Mouse (Mus musculus) induced T-regulatory cell, adult 2 months (primary cell): ENCODE results near the gene Slc25a12.

Experiments
- DNase-seq: peaks from one replicate; pipeline ENCODE4 v3.0.0-alpha.2; 2012; ENCODE audit warnings: low read depth

The Slc25a12 gene

GRCm38 (mm10) chr2:71349511-71349910 is 18.0 kb downstream of the Slc25a12 start:
- no peak for DNase-seq

- no peak for DNase-seq
Measured at GRCm38 (mm10) chr2:71347732-71348490, 19.6 kb downstream of the Slc25a12 start.

- no peak for DNase-seq
Measured at GRCm38 (mm10) chr2:71347160-71347559, 20.4 kb downstream of the Slc25a12 start.

- no peak for DNase-seq
Measured at GRCm38 (mm10) chr2:71343884-71344640, 23.5 kb downstream of the Slc25a12 start.

- DNase-seq: peak; percentile 24
Measured at GRCm38 (mm10) chr2:71340126-71340525, 27.4 kb downstream of the Slc25a12 start.

GRCm38 (mm10) chr2:71338145-71338796 is 29.3 kb downstream of the Slc25a12 start:
- DNase-seq: no peak

GRCm38 (mm10) chr2:71336631-71337030 is 30.9 kb downstream of the Slc25a12 start:
- no peak for DNase-seq

- DNase-seq: no peak
Measured at GRCm38 (mm10) chr2:71336209-71336608, 31.3 kb downstream of the Slc25a12 start.

- no peak for DNase-seq
Measured at GRCm38 (mm10) chr2:71333986-71334822, 33.3 kb downstream of the Slc25a12 start.

- no peak for DNase-seq
Measured at GRCm38 (mm10) chr2:71329761-71330160, 37.8 kb downstream of the Slc25a12 start.

GRCm38 (mm10) chr2:71328391-71329160 is 39.0 kb downstream of the Slc25a12 start:
- DNase-seq: no peak

- DNase-seq: no peak
Measured at GRCm38 (mm10) chr2:71327715-71328114, 39.8 kb downstream of the Slc25a12 start.

GRCm38 (mm10) chr2:71326766-71327464 is 40.6 kb downstream of the Slc25a12 start:
- DNase-seq: peak; percentile 14

- DNase-seq: no peak
Measured at GRCm38 (mm10) chr2:71323886-71324285, 43.7 kb downstream of the Slc25a12 start.

- DNase-seq: no peak
Measured at GRCm38 (mm10) chr2:71321486-71321885, 46.1 kb downstream of the Slc25a12 start.

- DNase-seq: no peak
Measured at GRCm38 (mm10) chr2:71316116-71316789, 51.3 kb downstream of the Slc25a12 start.

GRCm38 (mm10) chr2:71315022-71315421 is 52.5 kb downstream of the Slc25a12 start:
- DNase-seq: no peak

- DNase-seq: no peak
Measured at GRCm38 (mm10) chr2:71314080-71314479, 53.5 kb downstream of the Slc25a12 start.

- DNase-seq: no peak
Measured at GRCm38 (mm10) chr2:71312067-71312466, 55.5 kb downstream of the Slc25a12 start.

GRCm38 (mm10) chr2:71309726-71310125 is 57.8 kb downstream of the Slc25a12 start:
- no peak for DNase-seq
